ENCODE assay signal across 27 mouse cellular contexts in genomic region chr13:108552995-108553394, GRCm38 (mm10).
DNase-seq lines count a peak whose midpoint lies in the region; ATAC-seq and TF ChIP-seq lines count a peak whose summit lies in the region.
"Had no signal": no experiment of that assay in that cellular context is flagged by ENCODE, and none has a peak within 500 bp of the region (broad histone marks: within the 10 kb centered on the region; RNA-seq: fewer than 3 reads in every experiment).

No protein-coding gene starts in this region.

- no peak for ATAC-seq in intestine, embryonic 16.5 days
- ATAC-seq in intestine, postnatal 0 days = no peak; the same call in 1 of the 2 replicates
- ATAC-seq in megakaryocyte, adult 5-6 weeks (ENCODE audit: poor library complexity, severe bottlenecking) = peak; percentile 54
- ATAC-seq in midbrain, postnatal 0 days (ENCODE audit: low FRiP score) = no peak
- ATAC-seq: forebrain, embryonic 15.5 days; Patski had no signal

- no peak overlapping the region for H3K4me3 ChIP-seq in intestine, embryonic 16.5 days (ENCODE audit: low read length)
- no peak overlapping the region for H3K4me3 ChIP-seq in intestine, postnatal 0 days (ENCODE audit: low read depth, low read length)
- H3K4me3 ChIP-seq in midbrain, postnatal 0 days (ENCODE audit: low read depth, low read length) = no peak overlapping the region
- H3K4me3 ChIP-seq: embryonic facial prominence, embryonic 10.5 days; embryonic facial prominence, embryonic 13.5 days; erythroblast, embryonic 14.5 days; forebrain, embryonic 12.5 days; forebrain, embryonic 15.5 days; hindbrain, embryonic 12.5 days; hindbrain, embryonic 15.5 days had no signal

- H3K4me1 ChIP-seq in intestine, embryonic 16.5 days (ENCODE audit: control insufficient read depth, insufficient read depth, low read length) = no peaks in the 10 kb centered on the region; the same call in 1 of the 2 replicates
- H3K4me1 ChIP-seq in intestine, postnatal 0 days (replicated peaks; ENCODE audit: control insufficient read depth, insufficient read depth, low read length) = no peaks in the 10 kb centered on the region
- no peaks in the 10 kb centered on the region for H3K4me1 ChIP-seq in midbrain, postnatal 0 days (ENCODE audit: insufficient read depth, low read length)
- H3K4me1 ChIP-seq: embryonic facial prominence, embryonic 10.5 days; embryonic facial prominence, embryonic 13.5 days; forebrain, embryonic 12.5 days; forebrain, embryonic 15.5 days; hindbrain, embryonic 12.5 days; hindbrain, embryonic 15.5 days had no signal

- DNase-seq in 416B (ENCODE audit: low read depth) = peak; percentile 54
- DNase-seq in ovary, adult 18-20 months (ENCODE audit: low spot score) = no peak
- DNase-seq in midbrain, postnatal 0 days (ENCODE audit: low spot score) = no peak
- DNase-seq: adrenal gland, postnatal 10 days; adrenal gland, postnatal 36 days; B cell, adult 2 months; cerebellum, adult 2 months; cerebellum, adult 9-11 months; cerebellum, postnatal 25 days; embryo, embryonic 11 days; gastrocnemius, postnatal 10 days; gastrocnemius, postnatal 36 days; heart, adult 11 months had no signal

- 70% methylated on average over 5 of the region's 5 CpGs for WGBS in intestine, embryonic 16.5 days
- 55% methylated on average over 5 of the region's 5 CpGs for WGBS in intestine, postnatal 0 days
- 73% methylated on average over 5 of the region's 5 CpGs for WGBS in midbrain, postnatal 0 days

- H3K4me2 ChIP-seq in intestine, embryonic 16.5 days (ENCODE audit: low read depth, low read length) = no peak overlapping the region
- no peak overlapping the region for H3K4me2 ChIP-seq in intestine, postnatal 0 days (replicated peaks; ENCODE audit: low read depth)
- H3K4me2 ChIP-seq in midbrain, postnatal 0 days (ENCODE audit: low read depth, low read length, poor library complexity, severe bottlenecking) = no peak overlapping the region
- H3K4me2 ChIP-seq: embryonic facial prominence, embryonic 13.5 days; forebrain, embryonic 12.5 days; forebrain, embryonic 15.5 days; heart, embryonic 11.5 days; hindbrain, embryonic 12.5 days; hindbrain, embryonic 15.5 days had no signal

- no peaks in the 10 kb centered on the region for H3K9me3 ChIP-seq in intestine, embryonic 16.5 days (ENCODE audit: control insufficient read depth, low read length)
- H3K9me3 ChIP-seq in intestine, postnatal 0 days (ENCODE audit: control insufficient read depth) = no peaks in the 10 kb centered on the region
- H3K9me3 ChIP-seq in midbrain, postnatal 0 days (ENCODE audit: low read length) = no peaks in the 10 kb centered on the region
- H3K9me3 ChIP-seq: embryonic facial prominence, embryonic 10.5 days; embryonic facial prominence, embryonic 13.5 days; forebrain, embryonic 12.5 days; forebrain, embryonic 15.5 days; G1E; hindbrain, embryonic 12.5 days; hindbrain, embryonic 15.5 days had no signal

- no peak for TF ChIP-seq CTCF in intestine, postnatal 0 days (IDR thresholded peaks at IDR 0.05; ENCODE audit: low read depth)
- TF ChIP-seq CTCF in midbrain, postnatal 0 days (IDR thresholded peaks at IDR 0.05) = no peak

- no peaks in the 10 kb centered on the region for H3K27me3 ChIP-seq in intestine, embryonic 16.5 days (replicated peaks; ENCODE audit: control insufficient read depth, insufficient read depth, low read length)
- no peaks in the 10 kb centered on the region for H3K27me3 ChIP-seq in intestine, postnatal 0 days (replicated peaks; ENCODE audit: control insufficient read depth, insufficient read depth, low read length)
- H3K27me3 ChIP-seq in midbrain, postnatal 0 days (ENCODE audit: insufficient read depth, low read length) = no peaks in the 10 kb centered on the region
- H3K27me3 ChIP-seq: CH12.LX; embryonic facial prominence, embryonic 13.5 days; forebrain, embryonic 12.5 days; forebrain, embryonic 15.5 days; hindbrain, embryonic 12.5 days; hindbrain, embryonic 15.5 days; Patski had no signal

- no peaks in the 10 kb centered on the region for H3K36me3 ChIP-seq in intestine, embryonic 16.5 days (ENCODE audit: control insufficient read depth, insufficient read depth, low read length)
- no peaks in the 10 kb centered on the region for H3K36me3 ChIP-seq in intestine, postnatal 0 days (ENCODE audit: control insufficient read depth, insufficient read depth)
- no peaks in the 10 kb centered on the region for H3K36me3 ChIP-seq in midbrain, postnatal 0 days (ENCODE audit: insufficient read depth, low read length)
- H3K36me3 ChIP-seq: embryonic facial prominence, embryonic 10.5 days; embryonic facial prominence, embryonic 13.5 days; forebrain, embryonic 12.5 days; forebrain, embryonic 15.5 days; G1E; hindbrain, embryonic 12.5 days; hindbrain, embryonic 15.5 days had no signal

- peak overlapping the region; percentile 19; the same call in 1 of the 2 replicates for H3K27ac ChIP-seq in intestine, embryonic 16.5 days (ENCODE audit: low read length)
- no peak overlapping the region for H3K27ac ChIP-seq in intestine, postnatal 0 days (ENCODE audit: low read depth, low read length)
- H3K27ac ChIP-seq in midbrain, postnatal 0 days (ENCODE audit: low read depth, low read length) = no peak overlapping the region
- H3K27ac ChIP-seq: embryonic facial prominence, embryonic 10.5 days; embryonic facial prominence, embryonic 13.5 days; forebrain, embryonic 12.5 days; forebrain, embryonic 15.5 days; hindbrain, embryonic 12.5 days; hindbrain, embryonic 15.5 days had no signal

- no peak overlapping the region for H3K9ac ChIP-seq in intestine, embryonic 16.5 days (ENCODE audit: low read depth, low read length)
- H3K9ac ChIP-seq in intestine, postnatal 0 days (ENCODE audit: low read depth, low read length) = no peak overlapping the region
- no peak overlapping the region for H3K9ac ChIP-seq in midbrain, postnatal 0 days (replicated peaks; ENCODE audit: low read length, poor library complexity, severe bottlenecking)
- H3K9ac ChIP-seq: embryonic facial prominence, embryonic 13.5 days; forebrain, embryonic 12.5 days; forebrain, embryonic 15.5 days; hindbrain, embryonic 12.5 days; hindbrain, embryonic 15.5 days had no signal
